In genomic region chr10:5923096-5923495, GRCm38 (mm10) we compare ENCODE assay signal across 8 mouse cellular contexts. TPM values are rescaled to one million over a fixed set of nuclear protein-coding genes. Genes with fewer than 3 reads are reported as not detected.
DNase-seq lines count a peak whose midpoint lies in the region; ATAC-seq and TF ChIP-seq lines count a peak whose summit lies in the region.

No protein-coding gene starts in this region.

- H3K4me3 ChIP-seq in lung, embryonic 14.5 days (ENCODE audit: low read depth, low read length) = no peak overlapping the region
- no peak overlapping the region for H3K4me3 ChIP-seq in limb, embryonic 13.5 days

- no peak overlapping the region for H3K9ac ChIP-seq in lung, embryonic 14.5 days
- H3K9ac ChIP-seq in limb, embryonic 13.5 days = no peak overlapping the region

- H3K4me1 ChIP-seq in lung, embryonic 14.5 days (ENCODE audit: insufficient read depth) = no peaks in the 10 kb centered on the region
- H3K4me1 ChIP-seq in limb, embryonic 13.5 days = peaks cover 11% of the 10 kb centered on the region

- TF ChIP-seq CTCF in lung, embryonic 14.5 days (IDR thresholded peaks at IDR 0.05; ENCODE audit: low read depth) = no peak

- DNase-seq in cerebellum, adult 11-12 months = peak; percentile 11
- DNase-seq in lung, embryonic 14.5 days = peak; percentile 26
- DNase-seq in lung, postnatal 36 days = no peak
- DNase-seq in right cerebral cortex, postnatal 36 days (ENCODE audit: low spot score in 2 of 2) = peak; percentile 7 to 25
- no peak for DNase-seq in testis, postnatal 14 days (ENCODE audit: low spot score)
- no peak for DNase-seq in urinary bladder, postnatal 10 days (ENCODE audit: low spot score)

- no peak overlapping the region for H3K27ac ChIP-seq in lung, embryonic 14.5 days (ENCODE audit: low read depth)
- H3K27ac ChIP-seq in limb, embryonic 13.5 days = no peak overlapping the region

- ATAC-seq in cerebellum, adult (ENCODE audit: insufficient number of reproducible peaks, low FRiP score, low TSS enrichment) = no peak
- no peak for ATAC-seq in lung, embryonic 14.5 days (ENCODE audit: insufficient read depth)
- ATAC-seq in limb, embryonic 13.5 days (ENCODE audit: low FRiP score, low read depth) = no peak

- peaks cover 14% of the 10 kb centered on the region for H3K27me3 ChIP-seq in lung, embryonic 14.5 days (ENCODE audit: insufficient read depth, low read length)
- H3K27me3 ChIP-seq in limb, embryonic 13.5 days = peaks cover 47% of the 10 kb centered on the region

- H3K4me2 ChIP-seq in lung, embryonic 14.5 days = peak overlapping the region; percentile 99; the same call in 1 of the 2 replicates
- peak overlapping the region; percentile 99; the same call in 1 of the 2 replicates for H3K4me2 ChIP-seq in limb, embryonic 13.5 days (replicated peaks)

- H3K36me3 ChIP-seq in lung, embryonic 14.5 days (ENCODE audit: insufficient read depth) = no peaks in the 10 kb centered on the region
- no peaks in the 10 kb centered on the region for H3K36me3 ChIP-seq in limb, embryonic 13.5 days

- WGBS in lung, embryonic 14.5 days = 9% methylated on average over 9 of the region's 9 CpGs
- 11% methylated on average over 9 of the region's 9 CpGs for WGBS in limb, embryonic 13.5 days

- no peaks in the 10 kb centered on the region for H3K9me3 ChIP-seq in lung, embryonic 14.5 days (ENCODE audit: low read depth, low read length)
- H3K9me3 ChIP-seq in limb, embryonic 13.5 days = no peaks in the 10 kb centered on the region

RNA-seq across cellular contexts. Expression of gene Rgs17, which starts 0.9 kb away (rescaled TPM):
- 0.53 and 0.73 TPM in 2 replicates for polyA plus RNA-seq in lung, embryonic 14.5 days (2014; fragmentation: Nextera tagmentation; extraction: Ambion mirVana)
- 0.79 and 0.86 TPM in 2 replicates for polyA plus RNA-seq in limb, embryonic 13.5 days (2015; fragmentation: Nextera tagmentation; extraction: Ambion mirVana)

Comparison
In these comparisons a context has a peak if more than half of its experiments do, and no peak if none do; other contexts are left out.
1. DNase-seq: peak in cerebellum, adult 11-12 months (single experiment), lung, embryonic 14.5 days (single experiment) and right cerebral cortex, postnatal 36 days (2 of 2); none in lung, postnatal 36 days (single experiment), testis, postnatal 14 days (single experiment) and urinary bladder, postnatal 10 days (single experiment).